Mouse (Mus musculus) small intestine, adult 2 months (tissue): ENCODE results near the gene Vmn1r49. TPM values are rescaled to one million over a fixed set of nuclear protein-coding genes. Genes with fewer than 3 reads are reported as not detected.
"Not testable (repeated sequence)": the region's sequence is repeated elsewhere in the genome, so short reads cannot be mapped to it uniquely, and the experiment has no call there.

ENCODE experiments used
- H3K27ac ChIP-seq: fragments of 200-500 bp; 2 replicates; pipeline ENCODE4 v1.5.1; 2012; ENCODE audit warnings: low read depth, low read length, control low read depth, inconsistent platforms; ENCODE audit not compliant: insufficient read depth
- H3K27me3 ChIP-seq: fragments of 200-500 bp; 2 replicates; pipeline ENCODE4 v1.6.1; 2012; ENCODE audit warnings: mild to moderate bottlenecking, moderate library complexity, low read length, inconsistent platforms; ENCODE audit not compliant: control insufficient read depth, insufficient read depth
- H3K36me3 ChIP-seq: fragments of 200-500 bp; 2 replicates; pipeline ENCODE4 v1.6.1; 2012; ENCODE audit warnings: mild to moderate bottlenecking, low read length, control low read depth, inconsistent platforms; ENCODE audit not compliant: control insufficient read depth, insufficient read depth
- H3K4me1 ChIP-seq: fragments of 200-500 bp; 2 replicates; pipeline ENCODE4 v1.6.1; 2012; ENCODE audit warnings: low read length, inconsistent platforms, mixed read lengths; ENCODE audit not compliant: control insufficient read depth, insufficient read depth, insufficient read length
- H3K4me3 ChIP-seq: fragments of 200-500 bp; 2 replicates; pipeline ENCODE4 v1.5.1; 2012; ENCODE audit warnings: low read depth, mild to moderate bottlenecking, control low read depth, inconsistent platforms, low read length, moderate library complexity
- CTCF ChIP-seq: fragments of 200-500 bp; IDR thresholded peaks from 2 replicates; pipeline ENCODE4 v1.5.1; 2012; ENCODE audit warnings: low read depth, mild to moderate bottlenecking, control low read depth, inconsistent platforms, low read length, moderate library complexity, mixed read lengths; ENCODE audit not compliant: insufficient replicate concordance, insufficient read length; ENCODE audit errors: extremely low read depth
- POLR2A ChIP-seq: fragments of 200-500 bp; IDR thresholded peaks from 2 replicates; pipeline ENCODE4 v1.6.1; 2012; ENCODE audit warnings: low read depth, mild to moderate bottlenecking, control low read depth, inconsistent platforms, low read length, moderate library complexity
- WGBS: fragments of 180-500 bp; shearing (Covaris S2); methylation state at CpG from one replicate; pipeline ENCODE4 v1.1.7; 2018; 5-methylcytosine and 5-hydroxymethylcytosine counted together
- polyA plus RNA-seq: library from polyadenylated mRNA; depleted of rRNA; stranded (reverse); fragments of >200 nt; gene quantifications from 2 replicates; pipeline ENCODE4 v1.2.3, GENCODE M21; 2012; rRNA removed

Gene Vmn1r49
- not detected in 2 replicates for polyA plus RNA-seq

GRCm38 (mm10) chr6:90078406-90078805, at the start of gene Vmn1r49:
Gene Vmn1r49 (minus strand): TSS chr6:90078506.
- Histone ChIP-seq H3K4me1 (no peaks in the 10 kb centered on the region), H3K4me3 (no peak within 1 kb of the TSS), H3K27me3 (no peaks in the 10 kb centered on the region), H3K36me3 (no peaks in the 10 kb centered on the region), H3K27ac (no peak within 1 kb of the TSS)
- TF ChIP-seq CTCF (no peak), POLR2A (no peak)
- 74% methylated on average over 4 of the region's 4 CpGs for WGBS

DNA sequence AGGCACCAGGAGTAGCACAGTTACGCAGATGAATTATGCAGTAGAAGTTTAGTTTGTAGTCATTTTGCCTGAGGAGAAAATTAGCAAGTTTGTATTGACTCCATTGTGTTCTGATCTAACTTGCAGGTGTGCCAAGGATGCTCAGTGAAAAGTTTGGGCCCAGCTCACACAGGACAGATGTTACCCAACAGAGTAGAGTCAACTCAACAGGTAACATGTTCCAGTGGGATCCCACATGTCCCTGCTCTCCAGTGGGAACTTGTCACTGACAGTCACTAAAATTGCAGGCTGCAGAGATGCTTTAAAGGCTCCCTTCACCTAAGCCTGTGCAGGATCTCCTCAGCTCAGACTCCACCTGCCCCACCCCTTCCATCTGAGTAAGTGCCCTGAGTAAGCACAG, 44.0 kb upstream of the Vmn1r49 start, which contains the start of gene Vmn1r51:
Gene Vmn1r51 (plus strand): TSS at position 301 of the 400 bp plus-strand sequence.
- H3K4me1 ChIP-seq, H3K36me3 ChIP-seq, H3K4me3 ChIP-seq, H3K27ac ChIP-seq, H3K27me3 ChIP-seq: not testable (repeated sequence)
- WGBS, result 93% methylated on average over 1 of the region's 1 CpGs

GRCm38 (mm10) chr6:90101130-90101529, 22.8 kb upstream of the Vmn1r49 start, which contains the start of gene Vmn1r50:
Gene Vmn1r50 (plus strand): TSS chr6:90101430.
- no peak for TF ChIP-seq POLR2A
- no peak for TF ChIP-seq CTCF
- Histone ChIP-seq H3K27me3 (no peaks in the 10 kb centered on the region), H3K36me3 (no peaks in the 10 kb centered on the region), H3K4me3 (no peak within 1 kb of the TSS), H3K27ac (no peak within 1 kb of the TSS), H3K4me1 (no peaks in the 10 kb centered on the region)
- 56% methylated on average over 2 of the region's 2 CpGs for WGBS

DNA sequence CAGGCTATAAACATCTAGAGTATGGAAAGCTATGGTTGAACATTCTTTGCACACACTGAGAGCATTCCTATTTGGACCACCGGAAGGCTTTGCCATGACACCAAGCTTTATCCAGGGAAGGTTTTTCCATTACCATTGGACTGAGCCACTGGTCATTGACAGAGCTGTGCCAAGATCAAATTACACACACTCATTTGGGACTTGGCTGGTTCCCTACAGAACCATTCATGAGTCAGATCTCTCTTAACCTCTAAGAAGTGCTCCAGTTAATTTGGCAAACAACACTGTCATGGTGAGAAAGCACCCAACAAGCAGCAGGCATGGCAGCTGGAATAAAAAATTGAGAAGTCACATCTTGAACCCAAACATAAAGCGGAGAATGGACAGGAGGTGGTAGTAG, 22.3 kb upstream of the Vmn1r49 start:
- Histone ChIP-seq H3K4me3 (no peak overlapping the region), H3K27ac (no peak overlapping the region), H3K36me3 (no peaks in the 10 kb centered on the region), H3K4me1 (no peaks in the 10 kb centered on the region), H3K27me3 (no peaks in the 10 kb centered on the region)
- WGBS, result 89% methylated on average over 2 of the region's 2 CpGs
- TF ChIP-seq CTCF (no peak), POLR2A (no peak)

- not testable (repeated sequence) for H3K4me3 ChIP-seq, H3K4me1 ChIP-seq, H3K36me3 ChIP-seq, H3K27ac ChIP-seq, H3K27me3 ChIP-seq
- WGBS, result no CpG with 5 or more reads among the region's 2 CpGs
Observed at GRCm38 (mm10) chr6:90036741-90037140, 41.6 kb downstream of the Vmn1r49 start, which contains the start of gene Vmn1r48. Gene Vmn1r48 (minus strand): TSS chr6:90036841.

Other genes starting within 250 kb of the Vmn1r49 start
- not detected in 2 replicates for gene Vmn1r42, start 202.1 kb downstream of the Vmn1r49 start, polyA plus RNA-seq
- 0.01 TPM in 1 of 2 replicates, not detected in the other for gene Vmn1r43, start 202.1 kb downstream of the Vmn1r49 start, polyA plus RNA-seq
- not detected in 2 replicates for gene Vmn1r44, start 194.8 kb downstream of the Vmn1r49 start, polyA plus RNA-seq
- gene Vmn1r45, start 137.9 kb downstream of the Vmn1r49 start, polyA plus RNA-seq, result not detected in 2 replicates
- not detected in 2 replicates for gene Vmn1r46, start 109.2 kb downstream of the Vmn1r49 start, polyA plus RNA-seq
- gene Vmn1r47, start 62.4 kb downstream of the Vmn1r49 start, polyA plus RNA-seq, result not detected in 2 replicates
- gene Vmn1r48, start 41.7 kb downstream of the Vmn1r49 start, polyA plus RNA-seq, result not detected in 2 replicates
- not detected in 2 replicates for gene Vmn1r50, start 22.9 kb upstream of the Vmn1r49 start, polyA plus RNA-seq
- gene Vmn1r51, start 44.1 kb upstream of the Vmn1r49 start, polyA plus RNA-seq, result not detected in 2 replicates
- not detected in 2 replicates for gene Vmn1r52, start 96.3 kb upstream of the Vmn1r49 start, polyA plus RNA-seq
- gene V1ra8, start 124.3 kb upstream of the Vmn1r49 start, polyA plus RNA-seq, result not detected in 2 replicates
- not detected in 2 replicates for gene Vmn1r53, start 145.9 kb upstream of the Vmn1r49 start, polyA plus RNA-seq
- not detected in 2 replicates for gene Vmn1r54, start 167.8 kb upstream of the Vmn1r49 start, polyA plus RNA-seq
- gene BC048671, start 222.7 kb upstream of the Vmn1r49 start, polyA plus RNA-seq, result not detected in 2 replicates
- 0.09 and 0.52 TPM in 2 replicates for gene Chst13, start 246.7 kb upstream of the Vmn1r49 start, polyA plus RNA-seq